Mouse (Mus musculus): ENCODE results near the gene Tspo2. TPM values are rescaled to one million over a fixed set of nuclear protein-coding genes. Genes with fewer than 3 reads are reported as not detected.

Tspo2 gene
- polyA plus RNA-seq, 1 experiment from 2014 or later, result 2.5 TPM

DNA sequence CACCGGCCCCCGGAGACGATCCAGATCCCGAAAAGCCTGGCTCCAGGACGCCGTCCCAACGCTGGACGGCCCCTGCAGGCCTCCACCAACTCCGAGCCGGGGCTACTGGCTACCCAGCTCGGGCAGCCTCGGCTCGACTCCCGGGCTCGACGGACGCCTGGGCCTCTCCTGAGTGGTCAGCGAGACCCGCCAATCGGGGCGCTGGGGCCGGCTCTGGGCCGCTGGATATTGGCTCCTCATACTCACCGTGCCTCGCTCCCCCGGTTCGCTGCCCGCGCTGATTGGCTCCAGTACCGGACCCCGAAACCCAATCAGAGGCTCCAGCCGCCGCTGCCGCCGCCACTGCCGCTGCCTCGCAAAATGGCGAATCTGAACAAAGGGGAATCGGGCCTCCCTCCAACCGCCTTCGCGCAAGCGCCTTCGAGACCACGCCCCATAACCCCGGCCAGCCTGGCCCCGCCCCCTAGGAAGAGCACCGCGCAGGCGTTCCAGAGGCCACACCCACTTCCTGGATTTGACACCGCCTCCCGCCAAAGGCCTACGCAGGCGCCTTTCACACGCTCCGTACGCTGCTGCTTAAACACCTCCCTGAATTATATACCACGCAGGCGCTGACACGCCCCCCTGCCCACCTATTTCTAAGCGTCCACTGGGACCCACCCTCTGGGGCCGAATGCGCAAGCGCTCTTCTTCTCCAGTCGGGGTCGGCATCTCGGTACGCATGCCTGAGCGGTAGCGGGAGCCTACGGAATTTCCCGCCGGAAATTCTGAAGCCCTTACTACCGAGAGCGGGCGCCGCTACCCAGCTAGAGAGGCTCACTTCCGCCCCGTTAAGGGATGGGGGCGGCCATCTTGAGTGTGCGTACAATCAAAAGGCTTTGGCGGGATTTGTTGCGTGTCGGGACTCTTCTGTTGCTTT, 41.7 kb downstream of the Tspo2 start, which contains the start of the genes Nfya and Oard1:
Nfya (minus strand) TSS at position 527 of the 919 bp plus-strand sequence.
Oard1 (plus strand) TSS at position 635 of the 919 bp plus-strand sequence.
- Histone ChIP-seq H3K4me1 (peaks cover 27% of the 10 kb centered on the region), H3K27ac (peak within 1 kb of the TSS; percentile 99), H3K9ac (peak within 1 kb of the TSS; percentile 93), H3K4me3 (peak within 1 kb of the TSS; percentile 77), H3K4me2 (replicated peaks) (peak within 1 kb of the TSS; percentile 73), H3K36me3 (peaks cover 8% of the 10 kb centered on the region), H3K27me3 (no peaks in the 10 kb centered on the region), H3K9me3 (replicated peaks) (no peaks in the 10 kb centered on the region)
- ATAC-seq (ENCODE audit: low FRiP score), result peak; percentile 97
- under 1% methylated on average over 82 of the region's 84 CpGs for WGBS

DNA sequence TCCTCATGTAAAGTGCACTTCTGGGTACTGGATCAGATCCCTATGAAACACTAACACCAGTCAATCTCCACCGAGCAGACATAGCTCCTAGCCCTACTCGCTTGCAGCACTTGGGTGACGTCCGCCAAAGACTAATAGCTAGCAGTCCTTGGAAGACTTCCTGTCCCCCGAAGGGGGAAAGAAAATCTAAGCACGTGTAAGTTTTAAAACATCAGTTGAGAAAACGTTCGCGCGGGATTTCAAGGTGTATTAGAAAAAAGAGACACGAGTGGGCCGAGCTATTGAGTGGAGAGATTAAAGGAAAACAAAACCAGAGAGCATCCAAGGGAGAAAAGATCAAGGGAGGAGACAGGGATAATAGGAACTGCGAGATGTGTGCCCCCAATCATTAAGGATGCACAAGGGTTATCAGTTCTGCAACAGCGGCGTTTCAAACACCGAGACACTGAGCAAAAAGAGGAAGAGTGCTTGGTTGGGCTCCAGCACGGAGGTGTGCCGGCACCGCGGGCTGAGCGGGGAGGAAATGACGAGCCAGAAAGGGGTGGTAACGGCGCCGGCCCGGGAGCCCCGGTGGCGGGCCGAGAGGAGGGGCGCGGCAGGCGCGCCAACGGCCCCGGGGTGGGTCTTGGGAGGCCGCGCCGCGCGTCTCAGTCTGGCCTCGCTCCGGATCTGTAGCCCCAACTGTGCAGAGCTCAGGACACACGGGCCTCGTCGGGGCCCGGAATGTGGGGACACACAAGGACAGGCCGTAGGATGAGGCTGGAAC, 42.6 kb downstream of the Tspo2 start:
- peak overlapping the region; percentile 99 for H3K27ac ChIP-seq
- under 1% methylated on average over 47 of the region's 47 CpGs for WGBS
- H3K27me3 ChIP-seq, result no peaks in the 10 kb centered on the region
- H3K4me1 ChIP-seq, result peaks cover 27% of the 10 kb centered on the region
- no peaks in the 10 kb centered on the region for H3K9me3 ChIP-seq (replicated peaks)
- 0 out of 2 replicates have a peak, but pooled peaks cover 3% of the 10 kb centered on the region for H3K36me3 ChIP-seq
- ATAC-seq (ENCODE audit: low FRiP score), result peak; percentile 47
- peak overlapping the region; percentile 93 for H3K9ac ChIP-seq
- peak overlapping the region; percentile 73 for H3K4me2 ChIP-seq (replicated peaks)
- H3K4me3 ChIP-seq, result peak overlapping the region; percentile 77

DNA sequence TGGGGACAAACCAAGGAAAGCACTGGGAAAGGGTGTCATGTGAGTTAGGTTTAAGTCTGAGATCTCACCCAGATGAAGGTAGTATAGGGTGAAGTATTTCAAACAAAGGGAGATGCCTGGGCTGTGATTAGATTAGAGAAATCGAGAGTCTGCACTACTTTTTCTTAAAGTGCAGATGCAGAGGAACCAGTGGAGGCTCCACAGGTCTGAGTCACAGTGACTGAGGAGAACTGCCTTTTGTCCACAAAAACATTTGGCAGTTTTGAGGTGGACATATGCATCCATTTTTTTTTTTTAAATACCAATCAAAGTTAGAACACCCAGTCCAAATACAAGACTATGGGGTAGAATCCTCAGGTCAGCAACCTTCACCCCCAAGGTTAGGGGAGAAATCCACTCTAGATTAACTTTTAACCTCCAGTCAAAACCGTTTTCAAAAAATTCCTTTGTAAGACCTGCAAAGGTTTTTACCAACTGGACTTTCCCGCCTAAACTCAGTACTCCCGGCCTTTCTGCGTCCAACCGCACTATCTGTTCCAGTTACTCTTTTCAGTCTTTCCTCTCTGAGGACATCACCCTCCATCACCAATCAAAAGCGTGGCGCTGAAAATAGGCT, 43.3 kb downstream of the Tspo2 start:
- WGBS, result 17% methylated on average over 8 of the region's 8 CpGs
- no peaks in the 10 kb centered on the region for H3K9me3 ChIP-seq (replicated peaks)
- no peak for ATAC-seq (ENCODE audit: low FRiP score)
- H3K4me2 ChIP-seq (replicated peaks), result peak overlapping the region; percentile 73
- H3K27ac ChIP-seq, result peak overlapping the region; percentile 99
- H3K9ac ChIP-seq, result peak overlapping the region; percentile 93
- no peaks in the 10 kb centered on the region for H3K36me3 ChIP-seq
- H3K27me3 ChIP-seq, result no peaks in the 10 kb centered on the region
- peaks cover 27% of the 10 kb centered on the region for H3K4me1 ChIP-seq
- peak overlapping the region; percentile 77 for H3K4me3 ChIP-seq

DNA sequence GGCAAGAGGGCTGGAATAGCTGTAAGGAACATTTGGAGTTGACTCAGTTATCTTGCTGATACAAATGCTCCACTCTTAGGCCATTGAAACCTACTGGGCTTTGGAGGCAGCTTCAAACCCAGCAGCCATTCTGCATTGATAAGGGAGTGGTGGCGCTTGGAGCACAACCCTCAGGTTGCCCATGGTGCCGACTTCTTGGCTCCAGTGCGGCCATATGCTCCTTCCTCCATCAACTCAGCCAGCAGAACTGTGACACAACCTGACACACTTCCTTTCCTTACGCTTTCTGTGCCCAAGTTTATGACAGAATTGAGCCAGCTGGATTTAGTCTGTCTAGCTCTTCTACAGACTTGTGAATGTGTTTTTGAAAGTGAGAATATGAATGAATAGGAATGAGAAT, 44.2 kb downstream of the Tspo2 start:
- H3K27me3 ChIP-seq, result no peaks in the 10 kb centered on the region
- peak overlapping the region; percentile 93; the same call in 1 of the 2 replicates for H3K9ac ChIP-seq
- WGBS, result 93% methylated on average over 4 of the region's 4 CpGs

DNA sequence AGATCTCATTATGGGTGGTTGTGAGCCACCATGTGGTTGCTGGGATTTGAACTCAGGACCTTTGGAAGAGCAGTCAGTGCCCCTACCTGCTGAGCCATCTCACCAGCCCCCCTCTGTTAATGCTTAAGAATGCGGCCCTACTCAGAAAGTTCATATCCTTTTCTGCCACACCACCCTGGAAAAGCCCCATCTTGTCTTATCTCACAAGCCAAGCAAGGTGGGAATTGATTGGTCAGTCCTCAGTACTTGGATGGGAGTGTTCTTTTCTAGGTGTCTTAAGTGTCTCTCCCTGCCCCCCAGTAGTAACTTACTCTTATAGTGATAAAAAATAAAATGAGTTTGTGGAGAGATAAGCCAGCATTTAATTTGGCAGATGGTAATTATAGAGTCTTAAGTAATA, 46.6 kb downstream of the Tspo2 start:
- Histone ChIP-seq H3K36me3 (peaks cover 7% of the 10 kb centered on the region), H3K9ac (no peak overlapping the region), H3K4me1 (peaks cover 15% of the 10 kb centered on the region), H3K9me3 (replicated peaks) (no peaks in the 10 kb centered on the region), H3K27me3 (no peaks in the 10 kb centered on the region), H3K27ac (no peak overlapping the region), H3K4me2 (replicated peaks) (no peak overlapping the region), H3K4me3 (no peak overlapping the region)
- ATAC-seq (ENCODE audit: low FRiP score), result no peak
- WGBS, result 74% methylated on average over 1 of the region's 1 CpGs

More for the DNA sequence above, 44.2 kb downstream of the Tspo2 start:
- H3K36me3 ChIP-seq, result no peaks in the 10 kb centered on the region
- H3K4me3 ChIP-seq, result no peak overlapping the region
- H3K4me1 ChIP-seq, result peaks cover 26% of the 10 kb centered on the region
- no peak for ATAC-seq (ENCODE audit: low FRiP score)
- no peak overlapping the region for H3K27ac ChIP-seq
- no peaks in the 10 kb centered on the region for H3K9me3 ChIP-seq (replicated peaks)
- H3K4me2 ChIP-seq (replicated peaks), result peak overlapping the region; percentile 73; the same call in 1 of the 2 replicates

DNA sequence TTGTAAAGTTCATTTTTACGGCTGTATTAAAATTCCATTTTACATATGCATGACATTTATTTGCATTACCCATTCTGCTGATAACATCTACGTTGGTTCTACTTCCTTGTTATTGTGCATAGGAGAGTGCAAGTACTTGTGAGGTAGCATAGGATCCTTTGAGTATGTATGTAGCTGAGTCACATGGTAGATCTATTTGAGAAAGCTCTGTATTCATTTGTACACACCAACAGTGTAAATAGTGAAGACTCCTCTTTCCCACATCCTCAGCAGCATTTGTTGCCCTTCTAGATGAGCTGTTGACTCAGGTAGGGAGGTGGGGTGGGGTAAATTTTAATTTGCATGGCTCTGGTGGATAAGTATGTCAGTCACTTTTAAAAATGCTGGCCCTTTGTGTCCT, 47.5 kb downstream of the Tspo2 start:
- no peak for ATAC-seq (ENCODE audit: low FRiP score)
- peaks cover 15% of the 10 kb centered on the region for H3K4me1 ChIP-seq
- H3K9me3 ChIP-seq (replicated peaks), result no peaks in the 10 kb centered on the region
- H3K27ac ChIP-seq, result no peak overlapping the region
- no peak overlapping the region for H3K9ac ChIP-seq
- WGBS, result 92% methylated on average over 2 of the region's 2 CpGs
- no peak overlapping the region for H3K4me3 ChIP-seq
- no peak overlapping the region for H3K4me2 ChIP-seq (replicated peaks)
- peaks cover 15% of the 10 kb centered on the region for H3K36me3 ChIP-seq
- no peaks in the 10 kb centered on the region for H3K27me3 ChIP-seq

DNA sequence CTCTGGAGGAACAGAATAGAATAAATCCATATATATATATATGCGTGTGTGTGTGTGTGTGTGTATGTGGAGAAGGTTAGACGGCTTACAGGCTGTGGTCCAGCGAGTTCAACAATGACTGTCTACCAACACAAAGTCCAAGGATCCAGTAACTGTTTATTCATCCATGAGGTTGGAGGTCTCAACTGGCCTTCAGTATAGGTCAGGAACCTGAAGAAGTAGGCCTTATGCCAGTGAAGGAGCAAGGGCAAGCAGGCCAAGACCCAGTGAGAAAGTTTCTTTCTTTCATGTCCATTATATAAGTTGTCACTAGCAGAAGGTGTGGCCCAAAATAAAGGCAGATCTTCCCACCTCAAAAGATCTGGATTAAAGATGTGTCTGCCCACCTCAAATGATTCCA, 48.6 kb downstream of the Tspo2 start:
- Histone ChIP-seq H3K36me3 (peaks cover 24% of the 10 kb centered on the region), H3K4me3 (no peak overlapping the region), H3K4me1 (peaks cover 8% of the 10 kb centered on the region), H3K9me3 (replicated peaks) (no peaks in the 10 kb centered on the region), H3K9ac (no peak overlapping the region), H3K4me2 (replicated peaks) (no peak overlapping the region), H3K27ac (no peak overlapping the region), H3K27me3 (no peaks in the 10 kb centered on the region)
- WGBS, result 96% methylated on average over 3 of the region's 3 CpGs
- no peak for ATAC-seq (ENCODE audit: low FRiP score)

DNA sequence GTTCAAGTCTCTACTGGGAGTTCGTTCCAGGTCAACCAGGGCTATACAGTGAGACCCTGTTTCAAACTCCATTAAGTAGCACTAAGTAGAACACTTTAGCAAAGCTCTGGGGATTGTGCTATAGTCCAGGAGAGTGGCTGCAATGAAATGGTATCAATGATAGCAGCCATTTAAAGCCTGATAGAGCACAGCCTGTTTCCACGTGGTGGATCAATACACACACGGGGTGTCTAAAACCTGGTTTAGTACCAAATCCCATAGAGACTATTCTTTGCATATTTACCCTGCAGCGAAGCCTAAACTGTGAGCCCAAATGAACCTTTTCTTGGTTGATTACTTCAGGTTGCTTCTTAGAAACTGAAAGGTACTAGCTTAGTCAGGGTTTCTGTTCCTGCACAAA, 49.6 kb downstream of the Tspo2 start:
- no peak for ATAC-seq (ENCODE audit: low FRiP score)
- Histone ChIP-seq H3K9me3 (replicated peaks) (no peaks in the 10 kb centered on the region), H3K4me3 (no peak overlapping the region), H3K9ac (no peak overlapping the region), H3K4me2 (replicated peaks) (no peak overlapping the region), H3K4me1 (no peaks in the 10 kb centered on the region), H3K27ac (no peak overlapping the region), H3K27me3 (no peaks in the 10 kb centered on the region), H3K36me3 (peaks cover 25% of the 10 kb centered on the region)
- 91% methylated on average over 4 of the region's 4 CpGs for WGBS

Other genes with a start within 250 kb of the Tspo2 start
- 0.10 and 0.14 TPM in 2 replicates for gene Trem1, start 218.8 kb downstream of the Tspo2 start, polyA plus RNA-seq (2016; fragmentation: Nextera tagmentation; extraction: Ambion mirVana)
- gene Trem3, start 203.7 kb downstream of the Tspo2 start, polyA plus RNA-seq (2016; fragmentation: Nextera tagmentation; extraction: Ambion mirVana), result not detected in 2 replicates
- not detected in 2 replicates for gene Treml4, start 187.2 kb downstream of the Tspo2 start, polyA plus RNA-seq (2016; fragmentation: Nextera tagmentation; extraction: Ambion mirVana)
- gene Treml2, start 152.0 kb downstream of the Tspo2 start, polyA plus RNA-seq (2016; fragmentation: Nextera tagmentation; extraction: Ambion mirVana), result 0.25 and 0.81 TPM in 2 replicates
- 0.05 TPM in 1 of 2 replicates, not detected in the other for gene B430306N03Rik, start 135.4 kb downstream of the Tspo2 start, polyA plus RNA-seq (2016; fragmentation: Nextera tagmentation; extraction: Ambion mirVana)
- gene Trem2, start 105.1 kb downstream of the Tspo2 start, polyA plus RNA-seq (2016; fragmentation: Nextera tagmentation; extraction: Ambion mirVana), result 3.5 and 4.3 TPM in 2 replicates
- 1.7 and 1.8 TPM in 2 replicates for gene Treml1, start 91.6 kb downstream of the Tspo2 start, polyA plus RNA-seq (2016; fragmentation: Nextera tagmentation; extraction: Ambion mirVana)
- gene Nfya, start 41.6 kb downstream of the Tspo2 start, polyA plus RNA-seq (2016; fragmentation: Nextera tagmentation; extraction: Ambion mirVana), result 16.7 and 18.6 TPM in 2 replicates
- gene Oard1, start 41.5 kb downstream of the Tspo2 start, polyA plus RNA-seq (2016; fragmentation: Nextera tagmentation; extraction: Ambion mirVana), result 52.4 and 61.5 TPM in 2 replicates
- 2.1 and 5.3 TPM in 2 replicates for gene Apobec2, start 18.6 kb downstream of the Tspo2 start, polyA plus RNA-seq (2016; fragmentation: Nextera tagmentation; extraction: Ambion mirVana)
- gene Unc5cl, start 3.4 kb upstream of the Tspo2 start, polyA plus RNA-seq (2016; fragmentation: Nextera tagmentation; extraction: Ambion mirVana), result 0.26 and 0.49 TPM in 2 replicates

All from hindbrain, embryonic 12.5 days (tissue).